Mouse (Mus musculus) small intestine, adult 2 months (tissue): ENCODE results near the gene Anks3. TPM values are rescaled to one million over a fixed set of nuclear protein-coding genes. Genes with fewer than 3 reads are reported as not detected.

ENCODE experiments used
- H3K27ac ChIP-seq: fragments of 200-500 bp; 2 replicates; pipeline ENCODE4 v1.5.1; 2012; ENCODE audit warnings: low read depth, low read length, control low read depth, inconsistent platforms; ENCODE audit not compliant: insufficient read depth
- H3K27me3 ChIP-seq: fragments of 200-500 bp; 2 replicates; pipeline ENCODE4 v1.6.1; 2012; ENCODE audit warnings: mild to moderate bottlenecking, moderate library complexity, low read length, inconsistent platforms; ENCODE audit not compliant: control insufficient read depth, insufficient read depth
- H3K36me3 ChIP-seq: fragments of 200-500 bp; 2 replicates; pipeline ENCODE4 v1.6.1; 2012; ENCODE audit warnings: mild to moderate bottlenecking, low read length, control low read depth, inconsistent platforms; ENCODE audit not compliant: control insufficient read depth, insufficient read depth
- H3K4me1 ChIP-seq: fragments of 200-500 bp; 2 replicates; pipeline ENCODE4 v1.6.1; 2012; ENCODE audit warnings: low read length, inconsistent platforms, mixed read lengths; ENCODE audit not compliant: control insufficient read depth, insufficient read depth, insufficient read length
- H3K4me3 ChIP-seq: fragments of 200-500 bp; 2 replicates; pipeline ENCODE4 v1.5.1; 2012; ENCODE audit warnings: low read depth, mild to moderate bottlenecking, control low read depth, inconsistent platforms, low read length, moderate library complexity
- CTCF ChIP-seq: fragments of 200-500 bp; IDR thresholded peaks from 2 replicates; pipeline ENCODE4 v1.5.1; 2012; ENCODE audit warnings: low read depth, mild to moderate bottlenecking, control low read depth, inconsistent platforms, low read length, moderate library complexity, mixed read lengths; ENCODE audit not compliant: insufficient replicate concordance, insufficient read length; ENCODE audit errors: extremely low read depth
- POLR2A ChIP-seq: fragments of 200-500 bp; IDR thresholded peaks from 2 replicates; pipeline ENCODE4 v1.6.1; 2012; ENCODE audit warnings: low read depth, mild to moderate bottlenecking, control low read depth, inconsistent platforms, low read length, moderate library complexity
- WGBS: fragments of 180-500 bp; shearing (Covaris S2); methylation state at CpG from one replicate; pipeline ENCODE4 v1.1.7; 2018; 5-methylcytosine and 5-hydroxymethylcytosine counted together
- polyA plus RNA-seq: library from polyadenylated mRNA; depleted of rRNA; stranded (reverse); fragments of >200 nt; gene quantifications from 2 replicates; pipeline ENCODE4 v1.2.3, GENCODE M21; 2012

Gene Anks3
- polyA plus RNA-seq, 1 experiment = 34.8 TPM

GRCm38 (mm10) chr16:4912074-4912648 is 51.8 kb downstream of the Anks3 start:
- H3K27ac ChIP-seq = no peak overlapping the region
- TF ChIP-seq POLR2A = no peak
- TF ChIP-seq CTCF = no peak
- WGBS = 77% methylated on average over 10 of the region's 10 CpGs

GRCm38 (mm10) chr16:4910758-4911157 is 53.2 kb downstream of the Anks3 start:
- TF ChIP-seq CTCF (no peak), POLR2A (no peak)
- Histone ChIP-seq H3K36me3 (peaks cover 52% of the 10 kb centered on the region), H3K4me3 (no peak overlapping the region), H3K4me1 (peaks cover 8% of the 10 kb centered on the region; the same call in 1 of the 2 replicates), H3K27me3 (no peaks in the 10 kb centered on the region), H3K27ac (no peak overlapping the region)
- 94% methylated on average over 8 of the region's 8 CpGs for WGBS

More at GRCm38 (mm10) chr16:4912074-4912648, 51.8 kb downstream of the Anks3 start:
- H3K27me3 ChIP-seq = no peaks in the 10 kb centered on the region
- no peak overlapping the region for H3K4me3 ChIP-seq
- peaks cover 63% of the 10 kb centered on the region for H3K36me3 ChIP-seq
- peaks cover 8% of the 10 kb centered on the region; the same call in 1 of the 2 replicates for H3K4me1 ChIP-seq

DNA sequence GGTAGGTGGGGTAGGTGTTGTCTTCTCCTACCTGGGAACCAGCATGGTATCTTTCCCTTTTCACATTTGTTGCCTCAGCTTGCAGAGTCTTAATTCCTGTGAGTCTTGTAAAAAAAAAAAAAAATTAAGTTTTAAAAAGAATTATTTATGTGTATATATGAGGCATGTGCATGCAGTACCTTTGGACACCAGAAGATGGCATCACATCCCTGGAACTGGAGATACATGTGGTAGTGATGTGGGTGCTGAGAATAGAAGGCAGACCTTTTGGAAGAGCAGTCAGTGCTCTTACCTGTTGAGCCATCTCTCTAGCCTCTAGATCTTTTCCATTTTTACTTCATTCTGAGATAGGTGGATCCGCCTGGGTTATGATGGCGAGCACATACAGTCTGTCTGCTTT is 54.3 kb downstream of the Anks3 start:
- no peaks in the 10 kb centered on the region for H3K27me3 ChIP-seq
- H3K4me1 ChIP-seq = peaks cover 14% of the 10 kb centered on the region; the same call in 1 of the 2 replicates
- TF ChIP-seq POLR2A (no peak), CTCF (no peak)
- 99% methylated on average over 2 of the region's 2 CpGs for WGBS
- peaks cover 48% of the 10 kb centered on the region for H3K36me3 ChIP-seq
- no peak overlapping the region for H3K27ac ChIP-seq
- no peak overlapping the region for H3K4me3 ChIP-seq

GRCm38 (mm10) chr16:4907972-4908371 is 56.0 kb downstream of the Anks3 start:
- no peak overlapping the region for H3K4me3 ChIP-seq
- no peak for TF ChIP-seq POLR2A
- H3K4me1 ChIP-seq = peaks cover 18% of the 10 kb centered on the region; the same call in 1 of the 2 replicates
- peaks cover 41% of the 10 kb centered on the region for H3K36me3 ChIP-seq
- 87% methylated on average over 5 of the region's 5 CpGs for WGBS
- H3K27ac ChIP-seq = no peak overlapping the region
- H3K27me3 ChIP-seq = no peaks in the 10 kb centered on the region

GRCm38 (mm10) chr16:4907386-4907785 is 56.6 kb downstream of the Anks3 start:
- Histone ChIP-seq H3K4me1 (peaks cover 18% of the 10 kb centered on the region; the same call in 1 of the 2 replicates), H3K36me3 (peaks cover 37% of the 10 kb centered on the region), H3K27me3 (no peaks in the 10 kb centered on the region), H3K27ac (no peak overlapping the region), H3K4me3 (no peak overlapping the region)
- 62% methylated on average over 2 of the region's 2 CpGs for WGBS
- TF ChIP-seq CTCF (no peak), POLR2A (no peak)

GRCm38 (mm10) chr16:4906559-4906958 is 57.4 kb downstream of the Anks3 start:
- no peak overlapping the region for H3K27ac ChIP-seq
- no peaks in the 10 kb centered on the region for H3K27me3 ChIP-seq
- H3K4me3 ChIP-seq = no peak overlapping the region
- TF ChIP-seq POLR2A = no peak
- no peak for TF ChIP-seq CTCF
- peaks cover 30% of the 10 kb centered on the region for H3K36me3 ChIP-seq
- peaks cover 18% of the 10 kb centered on the region; the same call in 1 of the 2 replicates for H3K4me1 ChIP-seq

- peaks cover 18% of the 10 kb centered on the region; the same call in 1 of the 2 replicates for H3K4me1 ChIP-seq
- TF ChIP-seq CTCF (no peak), POLR2A (no peak)
- H3K36me3 ChIP-seq = peaks cover 20% of the 10 kb centered on the region
- H3K27ac ChIP-seq = no peak overlapping the region; the same call in 1 of the 2 replicates
- no peaks in the 10 kb centered on the region for H3K27me3 ChIP-seq
- WGBS = 66% methylated on average over 1 of the region's 1 CpGs
- no peak overlapping the region for H3K4me3 ChIP-seq
These were observed 58.4 kb downstream of the Anks3 start for GRCm38 (mm10) chr16:4905591-4905990.
